Mouse (Mus musculus) A20 (cell line): ENCODE results near the gene Dhx34.

ENCODE experiments used
- DNase-seq: peaks from one replicate; pipeline ENCODE4 v3.0.0-alpha.2; 2011; ENCODE audit warnings: low read depth, low spot score

Dhx34 gene

DNA sequence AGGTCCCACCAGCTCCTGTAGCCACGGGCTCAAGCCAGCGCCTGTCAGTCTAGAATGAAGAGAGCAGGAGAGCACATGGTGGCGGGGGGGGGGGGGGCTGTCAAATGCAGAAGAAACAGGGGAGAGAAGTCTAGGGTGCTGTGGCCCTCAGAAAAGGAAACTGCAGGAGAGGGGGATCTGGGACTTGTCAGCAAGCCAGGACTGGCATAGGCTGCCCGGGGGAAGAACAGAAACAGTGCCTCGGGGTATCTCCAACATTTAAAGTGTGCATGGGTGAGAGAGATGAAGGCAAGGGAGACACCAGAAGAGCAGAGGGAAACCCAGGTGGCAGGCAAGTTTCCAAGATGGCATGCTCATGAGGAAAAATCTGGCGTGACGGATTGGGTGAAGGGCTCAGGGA, 59.8 kb downstream of the Dhx34 start:
- DNase-seq = no peak

DNA sequence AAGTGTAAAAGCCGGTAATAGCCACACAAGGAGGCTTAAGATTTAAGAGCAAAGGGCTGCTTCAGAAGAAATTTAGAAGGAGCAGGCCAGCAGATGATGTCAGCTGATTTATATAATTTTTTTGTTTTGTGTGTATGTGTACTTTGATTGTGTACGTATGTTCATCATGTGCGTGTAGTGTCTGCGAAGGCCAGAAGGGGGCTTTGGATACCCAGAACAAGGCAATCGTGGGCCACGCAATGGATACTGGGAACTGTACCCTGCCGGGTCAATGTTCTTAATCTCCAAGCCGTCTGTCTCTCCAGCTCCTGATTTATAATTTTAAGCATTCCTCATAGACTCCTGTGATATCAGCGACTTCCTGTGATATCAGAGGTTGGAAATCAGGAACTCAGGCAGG, 60.5 kb downstream of the Dhx34 start:
- DNase-seq = no peak

DNA sequence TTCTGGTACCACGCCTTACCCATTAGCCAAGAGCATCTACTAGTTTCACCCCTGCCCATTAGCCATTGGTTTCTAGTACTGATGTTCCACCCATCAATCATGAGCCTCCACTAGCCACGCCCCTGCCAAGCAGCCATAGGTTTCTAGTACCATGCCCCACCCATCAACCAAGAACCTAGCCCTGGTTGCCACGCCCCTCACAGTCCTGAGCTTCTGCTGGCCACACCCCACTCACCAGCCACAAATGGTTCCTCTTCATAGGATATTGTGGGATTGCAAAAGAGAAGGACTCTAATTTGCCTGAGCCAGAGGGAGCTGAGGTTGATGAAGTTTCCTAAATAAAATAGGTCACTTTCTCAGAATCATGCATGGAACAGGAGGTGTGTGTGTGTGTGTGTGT, 61.1 kb downstream of the Dhx34 start:
- peak; percentile 31 for DNase-seq

DNA sequence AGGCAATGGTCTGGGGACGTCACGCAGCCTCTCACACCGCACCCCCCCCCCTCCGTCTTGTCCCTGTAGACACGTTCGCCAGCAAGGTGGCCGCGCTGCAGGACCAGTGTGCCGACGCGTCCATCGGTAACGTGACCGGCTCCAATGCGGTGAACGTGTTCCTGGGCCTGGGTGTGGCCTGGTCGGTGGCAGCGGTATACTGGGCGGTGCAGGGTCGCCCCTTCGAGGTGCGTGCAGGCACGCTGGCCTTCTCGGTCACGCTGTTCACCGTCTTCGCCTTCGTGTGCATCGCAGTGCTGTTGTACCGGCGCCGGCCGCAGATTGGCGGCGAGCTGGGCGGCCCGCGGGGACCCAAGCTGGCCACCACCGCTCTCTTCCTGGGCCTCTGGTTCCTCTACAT, 63.1 kb downstream of the Dhx34 start:
- no peak for DNase-seq

DNA sequence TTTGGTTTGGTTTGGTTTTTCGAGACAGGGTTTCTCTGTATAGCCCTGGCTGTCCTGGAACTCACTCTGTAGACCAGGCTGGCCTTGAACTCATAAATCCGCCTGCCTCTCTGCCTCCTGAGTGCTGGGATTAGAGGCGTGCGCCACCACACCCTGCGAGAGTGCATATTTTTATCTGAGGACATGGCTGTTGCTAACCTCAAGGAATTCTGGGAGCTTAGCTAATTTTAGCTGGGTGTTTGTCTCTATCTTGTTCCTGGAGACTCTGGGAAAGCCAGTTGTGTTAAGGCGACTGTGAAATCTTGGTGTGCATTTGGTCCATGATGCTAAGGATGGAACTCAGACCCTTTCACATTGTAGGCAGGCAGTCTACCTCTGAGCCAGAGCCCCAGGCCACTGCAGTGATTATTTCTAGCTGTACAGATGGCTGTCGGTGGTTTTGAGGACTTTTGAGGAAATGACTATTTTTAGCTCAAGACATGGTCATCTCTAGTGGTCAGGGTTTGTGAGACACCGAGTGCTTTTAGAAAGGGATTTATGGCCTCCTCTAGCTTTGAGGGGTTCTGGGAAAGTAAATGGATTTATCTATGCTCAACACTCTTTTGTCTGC, 65.6 kb downstream of the Dhx34 start:
- no peak for DNase-seq

DNA sequence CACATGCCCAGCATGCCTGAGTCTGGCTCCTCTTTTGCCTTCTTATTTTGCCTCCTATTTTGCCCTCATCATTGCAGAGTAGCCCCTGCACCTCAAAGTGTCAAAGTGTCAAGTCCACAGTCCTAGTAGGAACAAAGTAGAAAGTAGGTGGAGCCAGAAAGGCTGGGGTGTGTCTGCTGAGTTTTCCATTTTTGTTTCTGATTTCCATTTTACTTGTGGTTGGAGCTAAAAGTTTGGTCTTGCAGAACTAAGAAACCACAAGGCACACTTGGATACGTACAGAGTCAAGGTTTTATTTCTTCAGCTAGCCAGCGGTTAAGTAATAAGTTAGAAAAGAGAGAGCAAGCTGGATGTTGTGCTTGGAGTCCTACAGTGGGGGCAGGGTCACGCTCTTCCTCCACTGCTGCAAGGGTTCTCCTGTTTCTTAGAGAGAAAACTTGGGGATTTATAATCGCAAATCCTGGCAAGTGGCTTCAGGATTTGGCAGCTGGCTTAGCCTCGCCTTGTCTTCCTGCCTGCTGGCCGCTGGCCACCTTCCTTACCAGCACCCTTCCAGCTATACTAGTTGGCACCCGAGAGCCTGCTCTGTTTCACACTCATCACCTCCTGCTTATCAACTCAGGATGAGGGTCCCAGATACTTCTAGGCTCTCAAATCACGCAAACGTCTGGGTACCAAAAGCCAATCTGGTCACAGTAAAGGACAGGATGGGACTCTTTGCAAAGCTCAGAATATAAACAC, 66.5 kb downstream of the Dhx34 start:
- DNase-seq = peak; percentile 43

DNA sequence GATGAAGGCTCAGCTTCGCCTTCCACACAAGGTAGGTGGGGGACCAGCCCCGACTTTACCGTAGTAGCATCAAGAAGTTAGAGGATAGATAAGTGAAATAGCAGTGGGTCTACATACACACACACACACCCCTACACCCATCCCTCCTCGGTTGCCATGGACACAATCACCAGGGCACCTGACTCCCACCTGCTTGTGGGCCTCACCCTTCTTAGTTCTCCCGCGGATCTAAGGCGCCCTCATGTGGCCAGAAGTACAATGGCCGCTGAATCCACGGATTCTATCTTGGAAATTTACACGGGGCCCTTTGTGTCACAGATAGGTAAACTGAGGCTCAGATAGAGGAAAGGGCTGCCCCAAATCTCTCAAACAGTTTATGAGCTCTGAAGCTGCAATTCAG, 68.3 kb downstream of the Dhx34 start:
- peak; percentile 72 for DNase-seq

DNA sequence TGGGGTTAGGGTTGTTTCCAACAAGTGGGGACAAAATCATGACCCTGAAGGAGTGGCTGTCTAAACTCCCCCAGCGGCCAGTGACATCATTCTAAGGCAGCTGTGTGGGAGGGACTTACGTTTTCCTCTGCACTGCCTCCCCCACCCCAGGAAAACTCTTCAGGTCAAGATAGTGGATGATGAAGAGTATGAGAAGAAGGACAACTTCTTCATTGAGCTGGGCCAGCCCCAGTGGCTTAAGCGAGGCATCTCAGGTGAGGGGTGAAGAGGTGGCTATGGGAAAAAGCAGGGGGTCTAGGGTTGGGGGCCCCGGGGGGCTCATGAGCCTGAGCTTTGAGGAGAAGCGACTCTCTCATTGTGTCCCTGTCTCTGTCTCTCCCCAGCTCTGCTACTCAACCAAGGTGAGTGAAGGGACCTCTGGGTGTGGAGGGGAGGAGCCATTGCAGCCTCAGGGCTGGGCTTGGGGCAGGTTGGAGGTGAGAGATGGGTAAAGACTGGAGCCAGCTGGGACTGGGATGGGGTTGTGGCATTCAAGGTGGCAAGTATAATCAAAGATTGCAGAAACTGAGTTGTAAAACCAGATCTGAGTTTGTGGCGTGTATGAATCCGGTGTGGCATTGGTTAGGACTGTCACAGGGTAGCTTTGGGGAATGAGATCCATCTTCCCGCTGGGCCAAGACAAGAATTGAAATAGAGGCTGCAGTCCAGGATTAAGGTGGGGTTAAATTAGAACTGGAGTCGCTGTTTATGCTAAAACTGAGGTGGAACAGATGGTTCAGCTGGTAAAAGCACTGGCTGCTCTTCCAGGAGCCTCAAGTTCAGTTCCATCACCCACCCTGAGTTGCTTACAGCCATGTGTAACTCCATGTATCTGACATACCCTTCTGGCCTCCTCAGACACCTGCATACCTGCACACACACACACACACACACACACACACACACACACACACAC, 71.4 kb downstream of the Dhx34 start:
- DNase-seq = no peak

DNA sequence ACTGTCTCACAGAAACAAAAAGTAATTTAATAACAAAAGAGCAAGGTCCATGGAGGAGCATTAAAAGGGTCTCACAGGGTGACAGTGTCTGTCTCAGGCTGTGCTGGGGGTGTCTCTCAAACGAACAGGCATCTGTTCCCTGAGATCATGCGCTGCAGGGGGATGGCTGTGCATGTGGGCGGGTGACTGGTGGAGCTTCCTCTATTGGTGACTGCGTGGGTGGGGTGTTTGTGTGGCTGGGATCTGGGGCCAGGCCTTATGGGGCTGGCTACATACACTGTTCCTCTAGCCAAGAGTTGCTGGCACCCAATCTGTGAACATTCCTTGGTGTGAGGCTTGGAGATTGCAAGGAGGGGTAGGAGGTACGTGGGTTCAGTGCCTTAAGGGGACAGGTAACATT, 72.6 kb downstream of the Dhx34 start:
- DNase-seq = no peak

DNA sequence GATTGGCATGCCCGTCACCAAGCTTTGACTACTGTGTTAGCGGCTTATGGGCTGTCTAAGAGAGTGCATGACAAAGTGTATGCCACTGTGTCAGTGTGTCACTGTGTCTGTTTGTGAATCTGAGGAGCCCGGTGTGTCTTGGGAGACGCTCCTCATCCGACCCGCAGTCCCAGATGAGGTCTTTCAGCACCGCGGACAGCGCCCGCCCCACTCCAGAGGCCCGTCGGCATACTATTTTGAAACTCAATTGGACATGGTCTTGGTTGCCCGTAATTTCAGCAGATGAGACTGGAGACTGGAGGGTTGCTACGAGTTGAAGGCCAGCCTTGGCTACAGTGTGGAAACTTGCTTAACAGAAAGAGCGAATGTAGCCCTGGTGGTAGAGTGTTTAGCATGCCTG, 74.2 kb downstream of the Dhx34 start:
- DNase-seq = no peak
